Mouse (Mus musculus): Measurements from ENCODE around the gene Prkab1.

Prkab1 gene

GRCm38 (mm10) chr5:115977757-115978156, 46.6 kb downstream of the Prkab1 start:
- DNase-seq: no peak

GRCm38 (mm10) chr5:115977266-115977665, 47.0 kb downstream of the Prkab1 start:
- no peak for DNase-seq

GRCm38 (mm10) chr5:115976446-115976845, 47.9 kb downstream of the Prkab1 start:
- DNase-seq: no peak

- no peak for DNase-seq
Measured at GRCm38 (mm10) chr5:115975672-115976071, 48.6 kb downstream of the Prkab1 start.

GRCm38 (mm10) chr5:115971236-115971635, 53.1 kb downstream of the Prkab1 start:
- DNase-seq: no peak
